18 mouse cellular contexts compared by ENCODE assay signal in the genomic region with DNA sequence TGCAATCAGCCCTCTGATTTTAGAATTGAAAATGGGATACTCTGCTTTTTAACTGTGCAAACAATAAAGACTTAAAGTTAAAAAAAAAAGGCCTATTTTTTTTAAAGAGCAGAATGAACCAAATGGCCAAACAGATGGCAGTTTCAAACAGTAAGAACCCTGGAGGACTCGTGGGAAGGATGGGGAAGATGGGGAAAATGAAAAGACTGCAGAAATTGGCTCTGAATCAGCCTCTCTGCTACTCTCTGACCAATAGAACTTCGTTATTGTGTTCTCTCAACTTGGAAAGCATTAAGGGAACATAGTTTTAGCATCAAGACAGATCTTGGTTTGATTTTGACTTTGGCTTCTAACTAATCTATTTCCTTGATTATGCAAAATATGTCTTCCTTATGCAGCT.
"Had no signal": no experiment of that assay in that cellular context is flagged by ENCODE, and none has a peak within 500 bp of the region (broad histone marks: within the 10 kb centered on the region; RNA-seq: fewer than 3 reads in every experiment).

No protein-coding gene starts in this region.

- H3K4me3 ChIP-seq: liver, embryonic 15.5 days; midbrain, embryonic 10.5 days; midbrain, embryonic 12.5 days; myocyte; neural tube, embryonic 13.5 days; neural tube, embryonic 15.5 days; stomach, embryonic 15.5 days had no signal

- H3K9ac ChIP-seq: liver, embryonic 15.5 days; liver, postnatal 0 days; lung, embryonic 14.5 days; midbrain, embryonic 12.5 days; neural tube, embryonic 13.5 days; neural tube, embryonic 15.5 days; stomach, embryonic 15.5 days had no signal

- ATAC-seq: liver, postnatal 0 days; midbrain, embryonic 16.5 days had no signal

- H3K4me2 ChIP-seq: liver, embryonic 15.5 days; lung, embryonic 14.5 days; midbrain, embryonic 12.5 days; neural tube, embryonic 13.5 days; neural tube, embryonic 15.5 days; stomach, embryonic 15.5 days had no signal

- DNase-seq: liver, postnatal 0 days; lung, embryonic 14.5 days; lung, postnatal 10 days; lung, postnatal 4 days; midbrain, embryonic 14.5 days; right cerebral cortex, postnatal 14 days; thymus, adult 18-20 months; thymus, postnatal 14 days; thymus, postnatal 36 days had no signal

- H3K27ac ChIP-seq: liver, embryonic 15.5 days; midbrain, embryonic 10.5 days; midbrain, embryonic 12.5 days; neural tube, embryonic 13.5 days; neural tube, embryonic 15.5 days; stomach, embryonic 15.5 days; stomach, postnatal 0 days had no signal

- H3K4me1 ChIP-seq: liver, embryonic 15.5 days; midbrain, embryonic 10.5 days; midbrain, embryonic 12.5 days; neural tube, embryonic 13.5 days; neural tube, embryonic 15.5 days; stomach, embryonic 15.5 days had no signal

- H3K36me3 ChIP-seq: stomach, embryonic 15.5 days had no signal

- H3K9me3 ChIP-seq: liver, embryonic 15.5 days; midbrain, embryonic 10.5 days; midbrain, embryonic 12.5 days; neural tube, embryonic 13.5 days; neural tube, embryonic 15.5 days; stomach, embryonic 15.5 days had no signal

- H3K27me3 ChIP-seq: liver, embryonic 15.5 days; neural tube, embryonic 15.5 days; stomach, embryonic 15.5 days had no signal
